Mouse (Mus musculus) embryonic facial prominence, embryonic 11.5 days (tissue): ENCODE results near the gene Elmo3. TPM values are rescaled to one million over a fixed set of nuclear protein-coding genes. Genes with fewer than 3 reads are reported as not detected.

Source experiments
- ATAC-seq: fragments of 200-750 bp; cut with Nextera tagmentation; replicated peaks from 2 replicates; pipeline ENCODE4 v1.8.0; 2017; ENCODE audit warnings: low read depth; ENCODE audit not compliant: insufficient number of reproducible peaks, low FRiP score, low TSS enrichment
- DNase-seq: peaks from one replicate; pipeline ENCODE4 v3.0.0-alpha.2; 2015; ENCODE audit warnings: low spot score
- H3K27ac ChIP-seq: fragments of 300-500 bp; sonication (generic); replicated peaks from 2 replicates; pipeline ENCODE4 v1.5.1; 2014; ENCODE audit warnings: mild to moderate bottlenecking, low read depth, low read length, control low read depth
- H3K27me3 ChIP-seq: fragments of 300-500 bp; sonication (generic); 2 replicates; pipeline ENCODE4 v1.6.1; 2014; ENCODE audit warnings: mild to moderate bottlenecking, low read length, moderate library complexity, mixed read lengths; ENCODE audit not compliant: control insufficient read depth, insufficient read depth
- H3K36me3 ChIP-seq: fragments of 300-500 bp; sonication (generic); replicated peaks from 2 replicates; pipeline ENCODE4 v1.6.1; 2014; ENCODE audit warnings: low read depth, mild to moderate bottlenecking, low read length, moderate library complexity, mixed read lengths; ENCODE audit not compliant: control insufficient read depth, insufficient read depth
- H3K4me1 ChIP-seq: fragments of 300-500 bp; sonication (generic); 2 replicates; pipeline ENCODE4 v1.6.1; 2014; ENCODE audit warnings: low read length, mixed read lengths; ENCODE audit not compliant: control insufficient read depth, insufficient read depth
- H3K4me2 ChIP-seq: fragments of 300-500 bp; sonication (generic); 2 replicates; pipeline ENCODE4 v1.6.1; 2014; ENCODE audit warnings: low read depth, mild to moderate bottlenecking, control low read depth, low read length, moderate library complexity
- H3K4me3 ChIP-seq: fragments of 300-500 bp; sonication (generic); 2 replicates; pipeline ENCODE4 v1.5.1; 2014; ENCODE audit warnings: low read depth, low read length, control low read depth
- H3K9ac ChIP-seq: fragments of 300-500 bp; sonication (generic); replicated peaks from 2 replicates; pipeline ENCODE4 v1.6.1; 2014; ENCODE audit warnings: mild to moderate bottlenecking, control low read depth, low read length
- H3K9me3 ChIP-seq: fragments of 300-500 bp; sonication (generic); replicated peaks from 2 replicates; pipeline ENCODE4 v1.6.1; 2016; ENCODE audit warnings: mild to moderate bottlenecking, low read length, inconsistent platforms, mixed read lengths; ENCODE audit not compliant: control insufficient read depth
- WGBS: fragments of 180-500 bp; shearing (Covaris S2); extraction: QIAGEN DNeasy Blood & Tissue Kit; methylation state at CpG from one replicate; pipeline ENCODE4 v1.1.7; 2014; 5-methylcytosine and 5-hydroxymethylcytosine counted together
- polyA plus RNA-seq: library from polyadenylated mRNA; unstranded; fragments of >200 nt; fragmentation: Nextera tagmentation; extraction: Ambion mirVana; gene quantifications from 2 replicates; pipeline ENCODE4 v1.2.1, GENCODE M21; 2014

Elmo3 gene
- polyA plus RNA-seq, 1 experiment from 2014 or later: 3.3 TPM

GRCm38 (mm10) chr8:105281821-105282220, 23.6 kb upstream of the Elmo3 start:
- Histone ChIP-seq H3K9me3 (no peaks in the 10 kb centered on the region), H3K4me1 (no peaks in the 10 kb centered on the region), H3K27me3 (peaks cover 30% of the 10 kb centered on the region), H3K9ac (no peak overlapping the region), H3K4me2 (no peak overlapping the region), H3K27ac (no peak overlapping the region), H3K4me3 (no peak overlapping the region), H3K36me3 (no peaks in the 10 kb centered on the region; the same call in 1 of the 2 replicates)
- no peak for DNase-seq
- WGBS: 91% methylated on average over 12 of the region's 12 CpGs
- no peak for ATAC-seq

DNA sequence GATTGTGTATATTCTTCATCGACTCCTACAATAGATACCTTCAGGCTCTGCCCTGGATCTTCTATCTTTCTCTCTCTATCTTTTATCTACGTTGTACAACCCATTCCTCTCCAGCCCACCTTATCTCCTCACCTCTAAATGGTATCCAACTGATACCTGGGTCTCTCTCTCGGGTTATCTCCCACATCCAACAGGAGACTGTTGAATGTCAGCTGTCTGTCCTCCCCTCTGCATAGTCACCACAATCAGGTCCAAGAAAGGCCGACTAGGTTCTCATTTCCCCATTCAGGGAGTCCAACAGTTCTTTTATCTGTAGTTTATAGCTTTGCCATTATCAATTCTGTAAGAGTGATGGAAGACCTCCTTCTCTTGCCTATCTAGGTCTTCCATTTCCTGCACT, 23.2 kb upstream of the Elmo3 start:
- Histone ChIP-seq H3K4me2 (no peak overlapping the region), H3K27me3 (peaks cover 26% of the 10 kb centered on the region), H3K27ac (no peak overlapping the region), H3K9me3 (no peaks in the 10 kb centered on the region), H3K9ac (no peak overlapping the region), H3K4me1 (no peaks in the 10 kb centered on the region), H3K4me3 (no peak overlapping the region), H3K36me3 (no peaks in the 10 kb centered on the region; the same call in 1 of the 2 replicates)
- no peak for DNase-seq
- ATAC-seq: no peak
- 93% methylated on average over 4 of the region's 4 CpGs for WGBS

DNA sequence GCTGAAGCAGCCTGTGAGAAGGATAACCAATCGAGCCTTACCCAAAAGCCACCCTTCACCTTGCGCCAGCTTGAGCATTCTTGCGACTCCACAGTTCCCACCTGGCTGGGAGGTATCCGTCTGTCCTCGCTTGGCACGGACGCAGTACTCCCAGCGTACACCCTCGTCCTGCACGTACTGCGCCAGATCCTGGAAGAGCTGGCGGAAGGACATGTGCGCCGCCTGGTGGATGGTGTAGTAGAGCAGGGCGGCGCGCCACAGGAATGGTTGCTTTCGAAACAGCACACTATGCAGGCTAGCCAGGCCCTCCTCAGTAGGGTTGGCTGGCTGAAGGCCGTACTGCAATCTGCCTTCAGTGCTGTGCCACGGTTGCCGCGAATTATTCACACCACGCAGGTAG, 22.3 kb upstream of the Elmo3 start:
- 22% methylated on average over 23 of the region's 23 CpGs for WGBS
- Histone ChIP-seq H3K9me3 (no peaks in the 10 kb centered on the region), H3K9ac (no peak overlapping the region), H3K27ac (no peak overlapping the region), H3K4me2 (no peak overlapping the region), H3K4me3 (no peak overlapping the region), H3K27me3 (peaks cover 21% of the 10 kb centered on the region), H3K36me3 (no peaks in the 10 kb centered on the region; the same call in 1 of the 2 replicates), H3K4me1 (no peaks in the 10 kb centered on the region)
- ATAC-seq (no peak), DNase-seq (peak; percentile 62)

DNA sequence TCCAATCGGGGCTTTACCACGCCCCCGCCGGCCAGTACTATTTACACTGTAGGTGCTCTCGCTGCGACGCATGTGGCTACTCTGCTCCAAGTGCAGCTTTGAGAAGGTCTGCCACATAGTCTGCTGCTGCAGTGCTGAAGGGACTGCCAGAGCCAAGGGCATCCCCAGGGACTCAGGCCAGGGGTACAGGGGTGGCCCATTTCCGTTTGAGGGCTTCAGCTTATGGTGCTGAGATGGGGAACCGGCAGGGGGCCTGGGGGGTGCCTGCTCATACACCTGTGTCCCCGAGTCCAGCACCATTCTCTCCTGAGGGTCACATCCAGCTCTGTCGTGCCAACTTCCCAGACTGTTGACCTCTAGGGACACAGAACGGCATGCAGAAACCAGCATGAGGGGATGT, 19.9 kb upstream of the Elmo3 start:
- DNase-seq (no peak), ATAC-seq (no peak)
- Histone ChIP-seq H3K27me3 (peaks cover 9% of the 10 kb centered on the region), H3K4me3 (no peak overlapping the region), H3K36me3 (no peaks in the 10 kb centered on the region; the same call in 1 of the 2 replicates), H3K9ac (no peak overlapping the region), H3K4me1 (peaks cover 5% of the 10 kb centered on the region; the same call in 1 of the 2 replicates), H3K4me2 (no peak overlapping the region), H3K9me3 (no peaks in the 10 kb centered on the region), H3K27ac (no peak overlapping the region)
- 50% methylated on average over 12 of the region's 12 CpGs for WGBS

DNA sequence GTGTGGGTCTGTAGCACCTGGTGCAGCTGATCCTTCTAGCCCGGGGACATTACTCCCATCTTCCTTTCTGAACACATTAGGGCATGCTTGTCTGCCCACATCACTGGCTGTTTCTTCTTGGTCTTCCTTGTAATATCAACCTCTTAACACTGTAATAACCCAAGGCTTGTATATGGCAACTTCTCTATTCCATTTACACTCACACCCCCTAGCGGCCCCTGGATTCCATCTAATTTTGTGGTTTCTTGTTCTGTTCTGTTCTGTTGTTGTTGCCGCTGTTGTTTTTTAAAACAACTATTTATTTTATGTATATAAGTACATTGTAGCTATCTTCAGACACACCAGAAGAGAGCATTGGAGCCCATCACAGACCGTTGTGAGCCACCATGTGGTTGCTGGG, 18.5 kb upstream of the Elmo3 start:
- H3K9me3 ChIP-seq: no peaks in the 10 kb centered on the region
- ATAC-seq (no peak), DNase-seq (no peak)
- peaks cover 12% of the 10 kb centered on the region for H3K27me3 ChIP-seq
- no peak overlapping the region for H3K4me3 ChIP-seq
- peaks cover 5% of the 10 kb centered on the region; the same call in 1 of the 2 replicates for H3K4me1 ChIP-seq
- H3K27ac ChIP-seq: no peak overlapping the region
- no peak overlapping the region for H3K4me2 ChIP-seq
- no peaks in the 10 kb centered on the region for H3K36me3 ChIP-seq
- no peak overlapping the region for H3K9ac ChIP-seq
- 86% methylated on average over 4 of the region's 4 CpGs for WGBS

GRCm38 (mm10) chr8:105288231-105288630, 17.2 kb upstream of the Elmo3 start:
- DNase-seq: no peak

DNA sequence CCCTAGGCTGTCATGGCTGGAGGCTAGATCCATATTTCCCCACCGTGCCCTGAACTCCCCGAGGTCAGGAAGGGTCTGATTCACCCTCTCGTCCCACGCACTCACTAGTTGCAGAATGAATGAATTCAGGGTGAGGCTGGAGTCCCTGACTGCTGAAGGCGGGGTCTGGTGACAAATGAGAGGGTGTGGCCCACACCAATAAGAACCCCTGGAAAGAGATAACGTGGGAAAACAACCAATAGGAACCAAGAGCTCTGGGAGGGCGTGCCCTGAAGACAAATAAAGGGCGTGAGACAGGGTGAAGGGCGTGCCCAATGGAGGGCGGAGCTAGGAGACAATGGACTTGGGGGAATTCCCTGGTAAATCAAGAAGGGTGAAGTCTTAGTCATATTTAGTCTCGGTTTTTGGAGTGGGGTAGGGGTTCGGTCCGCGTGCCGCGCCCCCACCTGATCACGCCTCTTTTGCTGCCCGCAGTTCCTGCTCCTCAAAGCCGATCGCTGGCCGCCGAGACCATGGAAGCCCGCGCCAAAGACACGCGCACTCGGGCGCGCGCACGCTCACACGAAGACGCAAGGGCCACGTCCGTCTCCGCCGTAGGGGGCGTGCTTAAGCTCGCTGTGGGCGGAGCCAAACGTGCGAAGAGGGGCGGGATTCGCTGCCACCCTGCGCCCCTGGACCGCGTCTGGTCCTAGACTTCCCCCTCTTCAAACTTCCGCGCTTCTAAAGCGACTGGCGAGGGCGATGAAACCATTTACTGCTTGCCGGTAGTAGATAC, 16.3 kb upstream of the Elmo3 start:
- H3K36me3 ChIP-seq: no peaks in the 10 kb centered on the region
- H3K4me1 ChIP-seq: peaks cover 5% of the 10 kb centered on the region; the same call in 1 of the 2 replicates
- peaks cover 12% of the 10 kb centered on the region for H3K27me3 ChIP-seq
- DNase-seq: peak; percentile 97
- peak overlapping the region; percentile 47 for H3K4me3 ChIP-seq
- WGBS: under 1% methylated on average over 53 of the region's 53 CpGs
- H3K4me2 ChIP-seq: peak overlapping the region; percentile 69
- peak; percentile 89 for ATAC-seq
- no peaks in the 10 kb centered on the region for H3K9me3 ChIP-seq
- H3K27ac ChIP-seq: 0 out of 2 replicates have a peak overlapping the region, but pooled peaks have one; percentile 41
- H3K9ac ChIP-seq: peak overlapping the region; percentile 74

More at GRCm38 (mm10) chr8:105288231-105288630, 17.2 kb upstream of the Elmo3 start:
- peaks cover 5% of the 10 kb centered on the region; the same call in 1 of the 2 replicates for H3K4me1 ChIP-seq
- peak overlapping the region; percentile 35 for H3K4me2 ChIP-seq
- no peak overlapping the region; the same call in 1 of the 2 replicates for H3K9ac ChIP-seq
- no peaks in the 10 kb centered on the region for H3K36me3 ChIP-seq
- H3K27ac ChIP-seq: no peak overlapping the region
- whole genome bisulfite sequencing: 89% methylated on average over 5 of the region's 5 CpGs
- H3K4me3 ChIP-seq: no peak overlapping the region
- H3K9me3 ChIP-seq: no peaks in the 10 kb centered on the region
- no peak for ATAC-seq
- peaks cover 12% of the 10 kb centered on the region for H3K27me3 ChIP-seq

- peak within 1 kb of the TSS; percentile 69 for H3K4me2 ChIP-seq
- ATAC-seq (peak; percentile 24), DNase-seq (peak; percentile 67)
- 2% methylated on average over 40 of the region's 43 CpGs for WGBS
- H3K27ac ChIP-seq: 0 out of 2 replicates have a peak within 1 kb of the TSS, but pooled peaks have one; percentile 41
- H3K27me3 ChIP-seq: peaks cover 12% of the 10 kb centered on the region
- peak within 1 kb of the TSS; percentile 47 for H3K4me3 ChIP-seq
- no peaks in the 10 kb centered on the region for H3K36me3 ChIP-seq
- H3K9me3 ChIP-seq: no peaks in the 10 kb centered on the region
- peak within 1 kb of the TSS; percentile 74 for H3K9ac ChIP-seq
- H3K4me1 ChIP-seq: peaks cover 5% of the 10 kb centered on the region; the same call in 1 of the 2 replicates
Observed at GRCm38 (mm10) chr8:105289805-105290460, 15.5 kb upstream of the Elmo3 start, which contains the start of gene 4931428F04Rik. TSS of gene 4931428F04Rik (minus strand) at chr8:105289864.
